Mouse (Mus musculus) forebrain, embryonic 15.5 days (tissue): ENCODE data around the gene Gspt2. TPM values are rescaled to one million over a fixed set of nuclear protein-coding genes. Genes with fewer than 3 reads are reported as not detected.
A peak's percentile ranks its signal among the peaks of the same experiment; 100 is the strongest.
"Not testable (repeated sequence)": the region's sequence is repeated elsewhere in the genome, so short reads cannot be mapped to it uniquely, and the experiment has no call there.

Experiments
- ATAC-seq: fragments of 200-750 bp; cut with Nextera tagmentation; replicated peaks from 2 replicates; pipeline ENCODE4 v1.8.0; 2017; ENCODE audit warnings: mild to moderate bottlenecking, moderate TSS enrichment, moderate library complexity
- H3K27ac ChIP-seq: fragments of 300-500 bp; sonication (generic); replicated peaks from 2 replicates; pipeline ENCODE4 v1.5.1; 2015; ENCODE audit warnings: mild to moderate bottlenecking, inconsistent platforms
- H3K27me3 ChIP-seq: fragments of 300-500 bp; sonication (generic); 2 replicates; pipeline ENCODE4 v1.6.1; 2015; ENCODE audit warnings: inconsistent platforms
- H3K36me3 ChIP-seq: fragments of 300-500 bp; sonication (generic); 2 replicates; pipeline ENCODE4 v1.6.1; 2015; ENCODE audit warnings: mild to moderate bottlenecking, inconsistent platforms
- H3K4me1 ChIP-seq: fragments of 300-500 bp; sonication (generic); 2 replicates; pipeline ENCODE4 v1.6.1; 2015; ENCODE audit warnings: inconsistent platforms
- H3K4me2 ChIP-seq: fragments of 300-500 bp; sonication (generic); replicated peaks from 2 replicates; pipeline ENCODE4 v1.6.1; 2015; ENCODE audit warnings: mild to moderate bottlenecking, inconsistent platforms
- H3K4me3 ChIP-seq: fragments of 300-500 bp; sonication (generic); 2 replicates; pipeline ENCODE4 v1.5.1; 2015; ENCODE audit warnings: mild to moderate bottlenecking, inconsistent platforms
- H3K9ac ChIP-seq: fragments of 300-500 bp; sonication (generic); replicated peaks from 2 replicates; pipeline ENCODE4 v1.6.1; 2015; ENCODE audit warnings: mild to moderate bottlenecking, inconsistent platforms
- H3K9me3 ChIP-seq: fragments of 300-500 bp; sonication (generic); 2 replicates; pipeline ENCODE4 v1.6.1; 2016; ENCODE audit warnings: inconsistent platforms
- whole genome bisulfite sequencing: fragments of 180-500 bp; shearing (Covaris S2); methylation state at CpG from one replicate; pipeline ENCODE4 v1.1.7; 2015; ENCODE audit warnings: mixed read lengths; 5-methylcytosine and 5-hydroxymethylcytosine counted together
- polyA plus RNA-seq: library from polyadenylated mRNA; unstranded; fragments of >200 nt; fragmentation: Nextera tagmentation; extraction: Ambion mirVana; gene quantifications from 2 replicates; pipeline ENCODE4 v1.2.1, GENCODE M21; 2015

Gspt2 gene
- 12.0 and 13.7 TPM in 2 replicates for polyA plus RNA-seq

- peak within 1 kb of the TSS; percentile 70 for H3K27ac ChIP-seq
- no peaks in the 10 kb centered on the region for H3K36me3 ChIP-seq
- H3K4me1 ChIP-seq: peaks cover 8% of the 10 kb centered on the region; the same call in 1 of the 2 replicates
- no peaks in the 10 kb centered on the region; the same call in 1 of the 2 replicates for H3K27me3 ChIP-seq
- 20% methylated on average over 53 of the region's 53 CpGs for WGBS
- peak within 1 kb of the TSS; percentile 45 for H3K4me2 ChIP-seq
- H3K4me3 ChIP-seq: peak within 1 kb of the TSS; percentile 63
- no peaks in the 10 kb centered on the region for H3K9me3 ChIP-seq
- ATAC-seq: peak; percentile 95
- peak within 1 kb of the TSS; percentile 68 for H3K9ac ChIP-seq
Observed at GRCm38 (mm10) chrX:94635961-94636563, at the start of gene Gspt2. Gene Gspt2, plus strand, starts transcription at chrX:94636069.

GRCm38 (mm10) chrX:94624835-94625803 lies 10.8 kb upstream of the Gspt2 start:
- Histone ChIP-seq H3K4me1 (no peaks in the 10 kb centered on the region), H3K27me3 (no peaks in the 10 kb centered on the region), H3K4me3 (peak overlapping the region; percentile 23), H3K36me3 (no peaks in the 10 kb centered on the region), H3K9me3 (no peaks in the 10 kb centered on the region), H3K9ac (peak overlapping the region; percentile 7; the same call in 1 of the 2 replicates), H3K27ac (peak overlapping the region; percentile 19; the same call in 1 of the 2 replicates), H3K4me2 (peak overlapping the region; percentile 30)
- 29% methylated on average over 13 of the region's 13 CpGs for WGBS
- peak; percentile 97 for ATAC-seq

GRCm38 (mm10) chrX:94636911-94637310 lies 1.0 kb downstream of the Gspt2 start:
- Histone ChIP-seq H3K4me3 (peak overlapping the region; percentile 63), H3K4me1 (peaks cover 8% of the 10 kb centered on the region; the same call in 1 of the 2 replicates), H3K9ac (peak overlapping the region; percentile 68; the same call in 1 of the 2 replicates), H3K27ac (no peak overlapping the region), H3K27me3 (no peaks in the 10 kb centered on the region; the same call in 1 of the 2 replicates), H3K4me2 (peak overlapping the region; percentile 45), H3K9me3 (no peaks in the 10 kb centered on the region), H3K36me3 (no peaks in the 10 kb centered on the region)
- WGBS: 54% methylated on average over 8 of the region's 8 CpGs
- ATAC-seq: no peak

GRCm38 (mm10) chrX:94648541-94648940 lies 12.7 kb downstream of the Gspt2 start:
- H3K9me3 ChIP-seq: no peaks in the 10 kb centered on the region
- no peaks in the 10 kb centered on the region for H3K27me3 ChIP-seq
- no peaks in the 10 kb centered on the region for H3K36me3 ChIP-seq
- no peak overlapping the region for H3K4me2 ChIP-seq
- H3K4me1 ChIP-seq: no peaks in the 10 kb centered on the region
- H3K4me3 ChIP-seq: no peak overlapping the region
- no peak overlapping the region for H3K27ac ChIP-seq
- no peak overlapping the region for H3K9ac ChIP-seq
- ATAC-seq: no peak

GRCm38 (mm10) chrX:94657734-94658133 lies 21.9 kb downstream of the Gspt2 start:
- H3K27ac ChIP-seq: no peak overlapping the region
- no peak overlapping the region for H3K4me3 ChIP-seq
- H3K9me3 ChIP-seq: no peaks in the 10 kb centered on the region
- H3K27me3 ChIP-seq: no peaks in the 10 kb centered on the region
- no peaks in the 10 kb centered on the region for H3K36me3 ChIP-seq
- H3K4me1 ChIP-seq: no peaks in the 10 kb centered on the region
- H3K9ac ChIP-seq: no peak overlapping the region
- 48% methylated on average over 2 of the region's 2 CpGs for WGBS
- H3K4me2 ChIP-seq: no peak overlapping the region
- ATAC-seq: no peak

- H3K27ac ChIP-seq: no peak overlapping the region
- no peak overlapping the region for H3K4me3 ChIP-seq
- H3K9me3 ChIP-seq: no peaks in the 10 kb centered on the region
- no peaks in the 10 kb centered on the region for H3K36me3 ChIP-seq
- H3K4me2 ChIP-seq: no peak overlapping the region
- ATAC-seq: no peak
- H3K4me1 ChIP-seq: no peaks in the 10 kb centered on the region
- 42% methylated on average over 4 of the region's 4 CpGs for WGBS
- H3K27me3 ChIP-seq: no peaks in the 10 kb centered on the region
- H3K9ac ChIP-seq: no peak overlapping the region
Observed at GRCm38 (mm10) chrX:94670814-94671213, 34.9 kb downstream of the Gspt2 start.

GRCm38 (mm10) chrX:94674977-94675376 lies 39.1 kb downstream of the Gspt2 start:
- H3K4me3 ChIP-seq: no peak overlapping the region
- H3K9ac ChIP-seq: no peak overlapping the region
- H3K4me2 ChIP-seq: no peak overlapping the region
- H3K4me1 ChIP-seq: no peaks in the 10 kb centered on the region
- H3K27me3 ChIP-seq: no peaks in the 10 kb centered on the region
- no peak for ATAC-seq
- no peak overlapping the region for H3K27ac ChIP-seq
- no peaks in the 10 kb centered on the region for H3K9me3 ChIP-seq
- no peaks in the 10 kb centered on the region for H3K36me3 ChIP-seq
- WGBS: 46% methylated on average over 4 of the region's 4 CpGs

GRCm38 (mm10) chrX:94681581-94681980 lies 45.7 kb downstream of the Gspt2 start:
- WGBS: no CpG with 5 or more reads among the region's 2 CpGs

GRCm38 (mm10) chrX:94689593-94689992 lies 53.7 kb downstream of the Gspt2 start:
- WGBS: 82% methylated on average over 5 of the region's 5 CpGs
- peak; percentile 94 for ATAC-seq
- not testable (repeated sequence) for H3K4me2 ChIP-seq, H3K4me3 ChIP-seq, H3K9me3 ChIP-seq, H3K36me3 ChIP-seq, H3K27me3 ChIP-seq, H3K4me1 ChIP-seq, H3K9ac ChIP-seq, H3K27ac ChIP-seq

More at GRCm38 (mm10) chrX:94681581-94681980, 45.7 kb downstream of the Gspt2 start:
- not testable (repeated sequence) for ATAC-seq, H3K36me3 ChIP-seq, H3K9me3 ChIP-seq, H3K27ac ChIP-seq, H3K4me1 ChIP-seq, H3K27me3 ChIP-seq, H3K9ac ChIP-seq, H3K4me2 ChIP-seq, H3K4me3 ChIP-seq

Other genes starting within 250 kb of the Gspt2 start
- 904 and 963 TPM in 2 replicates for gene Maged1, start 93.9 kb upstream of the Gspt2 start, polyA plus RNA-seq
- 1.6 and 2.1 TPM in 2 replicates for gene Zxdb, start 88.5 kb downstream of the Gspt2 start, polyA plus RNA-seq